14 mouse cellular contexts compared by ENCODE assay signal in genomic region chr5:142073901-142074300, GRCm38 (mm10).
"Had no signal": no experiment of that assay in that cellular context is flagged by ENCODE, and none has a peak within 500 bp of the region (broad histone marks: within the 10 kb centered on the region; RNA-seq: fewer than 3 reads in every experiment).

No protein-coding gene starts in this region.

- H3K9me3 ChIP-seq: liver, embryonic 13.5 days had no signal

- H3K4me1 ChIP-seq: liver, embryonic 13.5 days; megakaryocyte, embryonic 14.5 days had no signal

- ATAC-seq: liver, postnatal 0 days had no signal

- H3K36me3 ChIP-seq: liver, embryonic 13.5 days; lung, embryonic 15.5 days; midbrain, embryonic 12.5 days had no signal

- H3K27me3 ChIP-seq: liver, embryonic 13.5 days; lung, embryonic 15.5 days; megakaryocyte, embryonic 14.5 days; midbrain, embryonic 12.5 days had no signal

- H3K27ac ChIP-seq: kidney, postnatal 0 days; liver, embryonic 13.5 days; lung, embryonic 15.5 days; macrophage; midbrain, embryonic 12.5 days had no signal

- H3K9ac ChIP-seq: liver, embryonic 13.5 days; liver, postnatal 0 days; lung, embryonic 15.5 days; midbrain, embryonic 12.5 days had no signal

- H3K4me3 ChIP-seq: liver, embryonic 13.5 days; lung, embryonic 15.5 days; megakaryocyte, embryonic 14.5 days; midbrain, embryonic 12.5 days had no signal

- DNase-seq: kidney, adult 11 months; kidney, adult 9 months; kidney, postnatal 36 days; left cerebral cortex, postnatal 4 days; liver, embryonic 13.5 days; liver, postnatal 0 days; lung, postnatal 14 days; right cerebral cortex, postnatal 25 days; thymus, postnatal 4 days had no signal

- H3K4me2 ChIP-seq: liver, embryonic 13.5 days; midbrain, embryonic 12.5 days had no signal
